Mouse (Mus musculus) kidney, adult 2 months (tissue): ENCODE results near the gene Exosc6. TPM values are rescaled to one million over a fixed set of nuclear protein-coding genes. Genes with fewer than 3 reads are reported as not detected.
A peak's percentile ranks its signal among the peaks of the same experiment; 100 is the strongest.
"Not testable (repeated sequence)": the region's sequence is repeated elsewhere in the genome, so short reads cannot be mapped to it uniquely, and the experiment has no call there.

Source experiments
- DNase-seq: peaks from one replicate; pipeline ENCODE4 v3.0.0; 2021
- H3K27ac ChIP-seq: fragments of 200-500 bp; 2 replicates; pipeline ENCODE4 v1.5.1; 2012; ENCODE audit warnings: low read depth, low read length, control low read depth, inconsistent platforms; ENCODE audit not compliant: insufficient read depth
- H3K27me3 ChIP-seq: fragments of 200-500 bp; replicated peaks from 2 replicates; pipeline ENCODE4 v1.6.1; 2012; ENCODE audit warnings: mild to moderate bottlenecking, moderate library complexity, low read length, inconsistent platforms; ENCODE audit not compliant: control insufficient read depth, insufficient read depth
- H3K36me3 ChIP-seq: fragments of 200-500 bp; 2 replicates; pipeline ENCODE4 v1.6.1; 2012; ENCODE audit warnings: mild to moderate bottlenecking, moderate library complexity, low read length, inconsistent platforms; ENCODE audit not compliant: control insufficient read depth, insufficient read depth
- H3K4me1 ChIP-seq: fragments of 200-500 bp; 2 replicates; pipeline ENCODE4 v1.6.1; 2011; ENCODE audit warnings: low read length; ENCODE audit not compliant: control insufficient read depth, insufficient read depth
- H3K4me3 ChIP-seq: fragments of 200-500 bp; 2 replicates; pipeline ENCODE4 v1.5.1; 2011; ENCODE audit warnings: mild to moderate bottlenecking, low read depth, low read length, control low read depth; ENCODE audit not compliant: insufficient read depth
- CTCF ChIP-seq: fragments of 200-500 bp; conservative IDR thresholded peaks from 2 replicates; pipeline ENCODE4 v1.5.1; 2011; ENCODE audit warnings: low read depth, mild to moderate bottlenecking, control low read depth, low read length, moderate library complexity, mixed read lengths; ENCODE audit not compliant: insufficient read depth, insufficient read length
- POLR2A ChIP-seq: fragments of 200-500 bp; IDR thresholded peaks from one replicate; pipeline ENCODE4 v1.6.1; 2011; ENCODE audit warnings: low read depth, low read length, control low read depth
- WGBS: fragments of 180-500 bp; shearing (Covaris S2); methylation state at CpG from one replicate; pipeline ENCODE4 v1.1.7; 2018; 5-methylcytosine and 5-hydroxymethylcytosine counted together
- polyA plus RNA-seq: library from polyadenylated mRNA; depleted of rRNA; stranded (reverse); fragments of >200 nt; gene quantifications from 2 replicates; pipeline ENCODE4 v1.2.3, GENCODE M21; 2012; rRNA removed

Exosc6 gene
- polyA plus RNA-seq: 1.8 TPM in 1 of 2 replicates, not detected in the other

DNA sequence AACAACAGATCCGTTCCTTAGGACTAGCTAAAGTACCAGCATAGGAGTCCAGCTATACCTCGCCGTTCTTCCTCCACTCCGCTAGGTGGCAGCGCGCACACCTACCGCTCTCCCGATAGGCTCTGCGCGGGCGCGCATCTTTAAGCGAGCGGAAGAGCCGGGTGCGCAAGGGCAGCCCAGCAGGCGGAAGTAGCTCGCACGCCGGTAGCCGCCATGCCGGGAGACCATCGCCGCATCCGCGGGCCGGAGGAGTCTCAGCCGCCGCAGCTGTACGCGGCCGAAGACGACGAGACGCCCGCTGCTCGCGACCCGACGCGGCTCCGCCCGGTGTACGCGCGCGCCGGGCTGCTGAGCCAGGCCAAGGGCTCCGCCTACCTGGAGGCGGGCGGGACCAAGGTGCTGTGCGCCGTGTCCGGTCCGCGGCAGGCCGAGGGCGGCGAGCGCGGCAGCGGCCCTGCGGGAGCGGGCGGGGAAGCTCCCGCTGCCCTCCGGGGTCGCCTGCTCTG is at the start of gene Exosc6:
Gene Exosc6 (plus strand): TSS at position 182 of the 506 bp plus-strand sequence.
- WGBS: under 1% methylated on average over 68 of the region's 68 CpGs

DNA sequence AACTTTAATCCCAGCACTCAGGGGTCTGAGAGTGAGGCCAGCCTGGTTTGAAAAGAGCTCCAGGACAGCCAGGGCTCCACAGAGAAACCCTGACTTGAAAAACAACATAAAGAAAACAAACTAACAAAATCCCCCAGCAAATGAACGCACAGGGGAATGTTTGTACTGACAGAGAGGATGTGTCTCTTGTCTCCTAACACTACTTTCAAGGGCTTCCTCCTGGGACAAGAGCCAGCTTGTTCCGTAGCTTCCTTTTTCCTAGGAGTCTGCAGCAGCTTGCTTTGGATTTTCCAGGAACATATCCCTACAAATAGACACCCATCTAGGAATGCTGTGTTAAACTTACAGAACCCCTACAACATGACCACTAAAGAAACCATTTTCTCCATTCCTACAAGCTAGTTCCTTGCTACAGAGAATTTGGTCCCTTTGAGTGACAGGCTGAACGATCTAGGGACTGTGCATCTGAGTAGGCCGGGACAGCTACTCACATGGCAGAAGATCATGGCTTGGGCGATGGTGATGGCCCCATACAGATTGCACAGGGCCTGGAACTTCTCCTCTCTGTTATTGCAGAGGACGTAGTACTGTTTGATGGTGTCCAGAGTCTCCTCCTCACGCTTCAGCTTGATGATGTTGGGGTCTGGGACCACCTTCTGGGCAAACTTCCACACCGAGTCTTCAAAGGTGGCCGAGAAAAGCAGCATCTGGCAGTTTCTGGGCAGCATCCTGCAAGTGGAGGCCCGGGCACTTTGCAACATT is 45.7 kb upstream of the Exosc6 start:
- 82% methylated on average over 9 of the region's 10 CpGs for WGBS
- not testable (repeated sequence) for H3K4me3 ChIP-seq, H3K36me3 ChIP-seq, DNase-seq, H3K4me1 ChIP-seq, H3K27me3 ChIP-seq, H3K27ac ChIP-seq

More for the DNA sequence above, at the start of gene Exosc6:
- Histone ChIP-seq H3K4me3 (peak within 1 kb of the TSS; percentile 99), H3K4me1 (peaks cover 4% of the 10 kb centered on the region; the same call in 1 of the 2 replicates), H3K27me3 (no peaks in the 10 kb centered on the region), H3K27ac (peak within 1 kb of the TSS; percentile 72), H3K36me3 (no peaks in the 10 kb centered on the region; the same call in 1 of the 2 replicates)
- DNase-seq: peak; percentile 95
- TF ChIP-seq POLR2A (no peak), CTCF (peak; percentile 91)

DNA sequence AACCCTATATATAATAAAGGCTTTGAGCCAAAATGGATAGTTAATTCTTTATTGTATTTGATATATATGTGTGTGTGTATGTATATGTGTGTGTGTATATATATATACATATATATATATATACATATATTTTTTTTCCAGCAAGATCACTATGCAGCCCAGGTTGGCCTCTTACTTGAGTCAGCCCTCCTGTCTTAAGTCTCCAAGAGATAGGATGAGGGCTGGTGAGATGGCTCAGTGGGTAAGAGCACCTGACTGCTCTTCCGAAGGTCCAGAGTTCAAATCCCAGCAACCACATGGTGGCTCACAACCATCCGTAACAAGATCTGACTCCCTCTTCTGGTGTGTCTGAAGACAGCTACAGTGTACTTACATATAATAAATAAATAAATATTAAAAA is 29.5 kb upstream of the Exosc6 start:
- 89% methylated on average over 2 of the region's 2 CpGs for WGBS
- not testable (repeated sequence) for H3K36me3 ChIP-seq, H3K4me3 ChIP-seq

DNA sequence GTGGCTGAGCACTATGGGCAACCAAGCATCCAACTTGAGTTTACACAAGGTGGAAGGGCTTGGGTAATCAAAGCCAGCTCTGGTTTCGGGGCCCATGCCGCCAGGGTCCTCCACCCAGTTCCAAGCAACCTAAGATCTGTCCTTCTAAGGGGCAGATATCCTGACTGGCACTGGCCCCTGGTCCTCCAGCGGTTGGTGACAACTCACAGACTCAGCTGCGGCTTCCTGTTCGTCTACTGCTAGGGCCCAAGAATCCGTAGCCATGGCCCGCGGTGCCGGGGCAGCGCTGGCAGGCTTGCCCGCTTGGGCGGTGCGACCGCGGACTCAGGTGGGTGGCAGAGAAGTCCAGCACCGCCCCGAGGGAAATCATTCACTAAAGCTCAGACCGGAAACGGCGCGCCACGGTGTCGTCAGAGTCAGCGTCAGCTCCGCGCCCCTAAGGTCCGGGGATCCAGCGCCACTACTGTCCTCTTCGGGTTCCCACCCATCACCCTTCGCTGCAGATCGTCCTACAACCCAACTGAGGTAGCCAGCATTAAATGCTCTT is 28.7 kb upstream of the Exosc6 start:
- Histone ChIP-seq H3K36me3 (no peaks in the 10 kb centered on the region), H3K4me3 (peak overlapping the region; percentile 95), H3K27ac (peak overlapping the region; percentile 54), H3K27me3 (no peaks in the 10 kb centered on the region), H3K4me1 (no peaks in the 10 kb centered on the region)
- DNase-seq: peak; percentile 95
- WGBS: under 1% methylated on average over 31 of the region's 31 CpGs
- no peak for TF ChIP-seq CTCF
- TF ChIP-seq POLR2A: peak; percentile 60

More for the DNA sequence above, 29.5 kb upstream of the Exosc6 start:
- not testable (repeated sequence) for H3K27ac ChIP-seq, H3K27me3 ChIP-seq, H3K4me1 ChIP-seq, DNase-seq

DNA sequence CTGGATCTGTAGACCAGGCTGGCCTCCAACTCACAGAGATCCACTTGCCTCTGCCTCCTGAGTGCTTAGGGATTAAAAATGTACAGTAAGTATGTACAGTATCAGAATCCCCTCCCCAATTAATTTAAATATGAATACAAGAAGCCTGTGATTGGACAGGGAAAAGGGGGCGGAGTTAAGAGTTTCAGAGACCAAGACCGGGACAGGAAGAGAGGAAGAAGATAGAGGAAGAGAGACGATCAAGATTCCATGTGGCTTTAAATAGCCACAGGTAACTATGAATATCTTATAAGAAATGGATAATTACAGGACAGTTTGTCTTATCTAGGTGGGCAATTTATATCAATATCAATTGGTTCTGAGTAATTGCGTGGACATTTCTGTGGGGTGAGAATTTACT is 26.6 kb upstream of the Exosc6 start:
- TF ChIP-seq CTCF: no peak
- no peak for TF ChIP-seq POLR2A
- Histone ChIP-seq H3K27ac (no peak overlapping the region), H3K4me1 (peaks cover 3% of the 10 kb centered on the region; the same call in 1 of the 2 replicates), H3K36me3 (no peaks in the 10 kb centered on the region), H3K27me3 (no peaks in the 10 kb centered on the region), H3K4me3 (no peak overlapping the region)
- 48% methylated on average over 4 of the region's 4 CpGs for WGBS
- DNase-seq: no peak

DNA sequence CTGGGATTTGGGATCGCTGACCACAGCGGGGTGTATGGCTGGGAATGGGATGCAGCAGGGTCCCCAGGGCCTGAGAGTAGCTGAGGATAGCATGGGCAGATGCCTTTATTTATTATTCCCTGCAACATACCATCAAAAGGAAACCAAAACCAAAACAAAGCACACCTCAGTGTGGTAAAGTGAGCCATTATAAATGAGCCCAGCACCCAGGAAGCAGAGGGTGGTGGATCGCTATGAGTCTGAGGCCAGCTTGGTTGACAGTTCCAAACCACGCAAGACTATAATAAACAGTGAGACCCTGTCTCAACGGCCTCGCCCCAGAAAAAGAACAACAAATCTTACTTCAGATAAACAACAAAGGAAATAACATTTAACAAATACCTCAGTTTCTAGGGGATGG is 26.1 kb upstream of the Exosc6 start:
- no peak overlapping the region for H3K27ac ChIP-seq
- H3K4me1 ChIP-seq: peaks cover 3% of the 10 kb centered on the region; the same call in 1 of the 2 replicates
- WGBS: 75% methylated on average over 6 of the region's 6 CpGs

DNA sequence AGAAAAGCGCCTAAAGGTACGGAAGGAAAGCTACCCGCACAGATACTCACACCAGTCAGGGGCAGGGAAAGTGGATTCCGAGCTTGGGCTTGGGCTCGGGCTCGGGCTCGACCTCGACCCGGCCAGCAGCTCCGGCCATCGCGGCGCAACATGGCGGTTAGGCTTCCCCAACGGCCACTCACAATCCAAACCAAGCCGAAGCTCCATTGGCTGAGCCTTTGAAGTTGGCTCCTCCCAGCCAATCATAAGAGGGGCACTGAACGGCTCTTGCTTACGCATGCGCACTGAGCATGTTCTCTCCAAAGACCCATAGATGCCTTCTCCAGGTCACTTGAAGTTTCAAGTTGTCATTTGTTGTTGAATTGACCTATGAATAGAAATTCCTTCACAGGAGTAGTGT is 24.6 kb upstream of the Exosc6 start, which contains the start of gene Ddx19b:
Gene Ddx19b (minus strand): TSS at position 180 of the 400 bp plus-strand sequence.
- H3K36me3 ChIP-seq: no peaks in the 10 kb centered on the region
- H3K27ac ChIP-seq: no peak within 1 kb of the TSS
- H3K4me3 ChIP-seq: no peak within 1 kb of the TSS
- no peak for DNase-seq
- peaks cover 3% of the 10 kb centered on the region; the same call in 1 of the 2 replicates for H3K4me1 ChIP-seq
- no peak for TF ChIP-seq CTCF
- no peak for TF ChIP-seq POLR2A
- no peaks in the 10 kb centered on the region for H3K27me3 ChIP-seq
- WGBS: 94% methylated on average over 19 of the region's 19 CpGs

More for the DNA sequence above, 26.1 kb upstream of the Exosc6 start:
- Histone ChIP-seq H3K4me3 (no peak overlapping the region), H3K36me3 (no peaks in the 10 kb centered on the region), H3K27me3 (no peaks in the 10 kb centered on the region)
- DNase-seq: no peak
- no peak for TF ChIP-seq CTCF
- TF ChIP-seq POLR2A: no peak
